Mouse (Mus musculus) C2C12 (cell line): ENCODE measurements around the gene Pds5b.

Source experiments
- CTCF ChIP-seq: IDR thresholded peaks from one replicate; pipeline ENCODE4 v1.5.1; 2011; ENCODE audit not compliant: control insufficient read depth, insufficient read depth, insufficient read length
- MAX ChIP-seq: IDR thresholded peaks from one replicate; pipeline ENCODE4 v1.6.1; 2011; ENCODE audit warnings: mild to moderate bottlenecking, control low read depth
- MYOD1 ChIP-seq: IDR thresholded peaks from one replicate; pipeline ENCODE4 v1.6.1; 2011; ENCODE audit warnings: low read depth; ENCODE audit not compliant: control insufficient read depth, insufficient read length
- MYOG ChIP-seq: IDR thresholded peaks from one replicate; pipeline ENCODE4 v1.6.1; 2011; ENCODE audit not compliant: control insufficient read depth, insufficient read length; ENCODE audit errors: extremely low read depth
- USF1 ChIP-seq: IDR thresholded peaks from one replicate; pipeline ENCODE4 v1.6.1; 2011; ENCODE audit warnings: low read depth, mild to moderate bottlenecking, control low read depth, moderate library complexity

DNA sequence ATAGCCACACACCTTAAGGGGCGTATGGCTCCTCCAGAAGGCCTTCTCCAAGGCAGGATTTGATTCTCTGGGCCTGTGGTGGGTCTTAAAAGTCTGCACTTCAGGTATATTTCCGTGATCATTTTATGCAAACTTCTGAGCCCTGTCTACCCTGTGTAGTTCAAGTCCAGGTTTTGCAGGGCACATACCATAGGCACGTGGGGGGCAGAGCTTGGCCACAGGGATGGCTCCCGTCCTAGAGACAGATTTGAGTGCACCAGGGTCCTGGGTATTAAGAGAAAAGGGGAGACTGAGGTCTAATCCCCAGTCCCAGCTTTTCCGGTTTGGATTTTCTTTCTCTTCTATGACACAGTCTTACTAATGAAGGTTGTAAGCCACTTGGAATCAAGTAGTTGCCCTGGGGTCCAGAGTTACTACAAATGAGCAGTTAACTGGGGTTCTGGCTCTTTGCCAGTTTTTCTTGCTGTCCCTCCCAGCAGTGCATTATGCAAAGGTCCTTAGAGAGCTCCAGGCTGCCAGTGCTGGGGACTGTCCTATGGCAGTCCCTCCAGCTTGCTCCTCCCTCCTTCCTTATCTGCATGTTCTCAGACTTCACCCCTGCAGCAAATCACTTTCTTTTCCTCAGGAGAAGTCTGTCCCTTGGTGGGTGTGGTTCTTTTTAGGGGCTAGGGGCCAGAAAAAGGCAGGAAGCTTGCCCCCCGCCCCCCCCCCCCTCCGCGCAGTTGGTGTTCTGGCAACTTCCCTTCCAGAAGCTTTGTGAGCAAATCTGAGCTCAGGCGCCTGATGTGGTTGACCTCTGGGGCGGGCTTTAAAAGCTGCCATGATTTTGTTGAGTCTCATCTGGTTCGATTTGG is 166.4 kb downstream of the Pds5b start:
- TF ChIP-seq CTCF (no peak), MYOD1 (no peak), USF1 (no peak), MYOG (no peak), MAX (no peak)
